Mouse (Mus musculus) retina, adult 2 months (tissue): ENCODE data around the gene Grin2b.
"Not testable (repeated sequence)": the region's sequence is repeated elsewhere in the genome, so short reads cannot be mapped to it uniquely, and the experiment has no call there.

Experiments used
- DNase-seq: peaks from one replicate; pipeline ENCODE4 v3.0.0-alpha.2; 2012; ENCODE audit warnings: low read depth, low spot score

Gene Grin2b

DNA sequence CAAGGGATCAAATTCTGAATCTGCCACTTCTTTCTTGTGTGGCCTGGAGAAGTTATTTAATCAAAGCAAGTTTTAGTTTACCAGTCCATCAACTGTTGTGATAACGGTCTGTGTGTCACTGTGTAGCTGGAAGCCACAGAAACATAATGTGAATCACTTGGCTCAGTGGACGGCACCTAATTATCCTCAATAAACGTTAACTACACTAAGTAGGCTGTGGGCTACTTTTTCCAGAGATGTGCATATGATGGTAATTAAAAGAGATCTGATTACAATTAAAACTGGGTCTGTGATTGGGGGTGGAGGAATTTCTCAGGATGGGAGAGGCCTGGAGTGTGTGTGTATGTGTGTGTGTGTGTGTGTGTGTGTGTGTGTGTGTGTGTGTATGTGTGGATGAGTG is 471.9 kb downstream of the Grin2b start:
- no peak for DNase-seq

DNA sequence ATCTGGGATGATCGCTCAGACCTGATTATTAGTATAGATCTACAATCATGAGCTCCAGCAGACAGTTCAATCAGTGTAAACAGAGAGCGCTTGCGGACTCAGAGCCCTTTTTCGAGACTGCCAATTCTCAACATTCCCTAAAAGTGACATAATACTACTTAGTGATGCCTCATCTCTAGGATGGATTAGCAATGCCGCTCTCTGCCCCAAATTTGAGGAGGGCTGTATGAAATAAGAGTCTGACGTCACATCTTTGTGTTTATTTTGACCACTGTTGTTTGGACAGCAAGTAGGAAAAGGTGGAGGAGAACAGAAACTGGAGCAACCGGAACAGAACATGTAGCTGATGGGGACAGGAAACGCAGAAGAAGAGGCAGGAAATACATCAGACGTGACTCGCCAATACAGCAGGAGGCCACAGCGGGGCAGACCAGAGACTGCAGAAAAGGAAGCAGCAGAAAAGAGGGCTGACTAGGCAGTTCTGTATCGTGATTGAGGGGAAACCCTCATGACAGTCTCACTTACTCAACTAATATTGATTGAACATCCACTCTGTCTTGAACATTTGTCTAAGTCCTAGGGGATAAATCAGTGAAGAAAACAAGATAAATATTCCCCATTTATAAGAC is 472.5 kb downstream of the Grin2b start:
- no peak for DNase-seq

DNA sequence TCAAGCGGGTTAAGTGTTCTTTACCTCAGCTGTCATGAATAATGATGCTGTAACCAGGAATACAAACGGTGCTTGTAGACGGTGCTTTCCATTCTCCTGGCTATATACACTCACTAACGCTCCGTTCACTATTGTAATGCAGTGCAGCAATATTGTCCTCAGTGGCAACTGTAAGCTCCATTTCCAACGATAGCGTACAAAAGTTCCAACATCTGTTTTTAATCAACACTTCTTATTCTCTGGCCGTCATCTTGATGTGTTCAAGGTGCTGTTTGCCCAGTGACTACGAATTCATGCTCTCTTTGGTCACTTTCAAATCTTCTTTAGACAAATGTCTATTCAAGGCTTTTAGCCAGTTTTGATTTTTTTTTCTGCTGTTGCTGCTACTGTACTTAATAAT is 480.8 kb downstream of the Grin2b start:
- no peak for DNase-seq

DNA sequence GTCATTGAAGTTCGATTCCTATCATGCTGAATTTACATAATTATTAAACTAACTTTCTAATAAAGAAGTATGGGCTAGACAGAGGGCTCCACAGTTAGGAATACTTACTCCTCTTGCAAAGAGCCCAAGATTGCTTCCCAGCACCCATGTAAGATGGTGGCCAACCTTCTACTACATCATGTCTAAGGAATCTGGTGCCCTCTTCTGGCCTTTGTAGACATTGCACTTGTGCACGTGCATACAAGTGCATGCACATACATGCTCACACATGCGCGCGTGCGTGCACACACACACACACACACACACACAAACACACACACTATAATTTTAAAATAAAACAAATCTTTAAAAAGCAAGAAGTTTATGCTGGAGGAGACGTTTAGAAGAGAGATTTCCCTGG is 481.8 kb downstream of the Grin2b start:
- no peak for DNase-seq

DNA sequence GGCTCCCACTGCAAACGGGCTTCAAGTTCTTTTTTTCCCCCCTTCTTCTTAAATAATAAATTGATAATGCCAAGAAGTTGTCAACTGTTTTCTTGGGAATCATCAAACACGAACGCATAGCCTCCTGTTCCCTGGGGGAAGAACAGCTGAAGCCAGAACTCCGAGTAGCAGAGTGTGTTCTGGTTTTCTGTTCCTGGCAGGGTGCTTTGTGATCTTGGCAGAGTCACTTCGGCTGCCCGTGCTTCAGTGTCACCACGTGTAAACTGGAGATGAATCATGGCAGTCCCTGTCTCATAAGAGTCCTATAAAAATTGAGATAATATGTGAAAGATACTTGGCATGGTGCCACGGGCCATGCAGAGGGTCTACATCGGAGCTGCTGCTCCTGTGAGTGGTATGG is 485.4 kb downstream of the Grin2b start:
- no peak for DNase-seq

DNA sequence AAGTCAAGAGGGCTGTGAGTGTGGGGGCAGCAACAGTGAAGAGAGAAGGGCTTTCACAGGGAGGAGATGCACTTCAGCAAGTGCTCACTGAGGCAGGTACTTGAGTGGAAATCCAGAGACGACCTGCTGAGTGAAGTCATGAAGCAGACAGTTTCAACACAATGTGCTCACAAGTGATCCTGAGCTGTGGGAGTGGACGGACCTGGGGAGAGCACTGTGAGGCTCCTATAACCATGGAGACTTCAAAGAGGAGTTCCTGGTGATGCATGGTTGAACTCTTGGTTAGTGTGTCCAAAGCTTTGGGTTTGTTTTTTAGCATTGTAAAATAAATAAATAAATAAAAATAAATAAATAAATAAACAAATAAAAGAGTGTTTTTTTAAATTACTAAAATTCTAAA is 489.1 kb downstream of the Grin2b start:
- DNase-seq = no peak

DNA sequence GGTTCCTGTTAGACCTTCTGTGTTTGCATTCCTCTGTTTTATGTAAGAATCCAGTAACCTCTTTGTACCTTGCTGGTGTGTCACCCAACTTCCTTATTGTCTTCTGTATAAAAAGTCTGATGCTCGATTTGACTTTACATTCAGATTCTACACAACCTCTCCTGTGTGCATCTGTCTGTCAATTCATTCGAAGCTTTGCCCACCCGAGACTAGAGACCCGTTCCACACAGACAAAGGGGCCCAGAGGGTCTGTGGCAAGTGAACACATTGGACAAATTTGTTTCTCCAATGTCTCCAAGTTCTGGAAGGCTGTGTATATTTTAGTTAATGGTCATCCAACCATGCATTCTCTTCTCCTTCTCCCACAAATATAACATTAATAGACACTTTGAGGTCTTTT is 491.9 kb downstream of the Grin2b start:
- not testable (repeated sequence) for DNase-seq

DNA sequence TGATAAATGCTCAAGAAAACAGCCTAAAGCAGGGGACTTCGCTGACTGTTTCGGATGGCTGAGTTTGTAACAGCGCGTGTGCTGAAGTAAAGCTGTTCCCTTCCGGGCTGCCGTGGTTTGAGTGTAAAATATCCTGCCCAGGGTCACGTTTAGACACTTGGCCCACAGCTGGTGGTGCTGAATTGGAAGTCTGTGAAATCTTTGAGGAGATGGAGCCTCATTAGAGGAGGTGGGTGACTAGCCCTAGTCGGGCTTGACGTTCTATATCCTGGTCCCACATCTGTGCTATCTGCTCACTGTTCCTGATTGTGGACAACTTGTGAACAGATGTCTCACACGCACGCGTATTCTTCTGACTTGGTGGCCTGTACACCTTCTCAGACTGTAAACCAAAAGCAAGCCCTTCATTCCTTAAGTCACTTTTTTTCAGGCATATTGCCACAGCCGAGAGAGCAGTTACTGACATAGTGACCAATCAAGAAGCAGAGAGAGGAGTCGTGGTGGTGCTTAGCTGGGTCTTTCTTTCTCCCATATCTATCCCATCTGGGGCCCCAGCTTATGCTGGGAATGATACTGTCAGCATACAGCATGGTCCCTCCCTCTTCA is 493.1 kb downstream of the Grin2b start:
- DNase-seq = no peak

DNA sequence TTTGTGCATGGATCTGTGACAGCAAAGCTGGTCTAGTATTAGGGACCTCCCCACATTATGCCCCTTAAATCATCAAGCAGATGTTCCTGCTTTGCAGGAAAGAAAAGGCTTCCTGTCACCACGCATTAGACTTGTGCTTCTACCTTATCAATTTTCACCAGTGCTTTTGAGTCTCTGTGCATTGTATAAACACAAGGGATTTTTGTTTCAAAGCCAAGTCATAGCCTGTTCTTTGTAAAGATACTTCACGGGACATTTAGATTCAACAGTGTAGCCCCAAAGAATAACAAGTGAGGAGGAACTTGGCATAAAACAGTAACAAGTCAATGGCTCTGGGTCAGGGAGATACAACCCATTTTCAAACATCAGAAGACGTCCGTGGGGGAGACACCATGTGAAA is 498.9 kb downstream of the Grin2b start:
- no peak for DNase-seq

DNA sequence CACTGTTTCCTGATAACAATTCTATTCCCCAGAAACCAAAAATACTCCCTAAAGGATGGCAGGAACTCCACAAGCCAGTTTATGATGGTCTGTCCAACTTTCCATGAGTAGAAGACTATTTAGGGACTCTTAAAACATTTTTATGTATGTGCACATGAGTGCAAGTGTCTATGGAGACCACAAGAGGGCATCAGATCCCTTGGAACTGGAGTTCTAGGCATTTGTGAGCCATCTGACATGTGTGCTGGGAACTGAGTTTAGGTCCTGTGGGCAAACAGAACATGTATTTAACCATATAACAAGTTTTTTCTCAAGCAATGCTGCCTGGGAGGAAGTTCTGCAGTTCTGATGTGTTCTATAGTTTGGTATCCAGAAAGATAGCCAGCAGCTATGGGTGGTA is 501.3 kb downstream of the Grin2b start:
- DNase-seq = no peak
